Mouse (Mus musculus) MEL (cell line): ENCODE data around the gene Grip1. TPM values are rescaled to one million over a fixed set of nuclear protein-coding genes. Genes with fewer than 3 reads are reported as not detected.

Experiments used
- DNase-seq: peaks from one replicate; pipeline ENCODE4 v3.0.0; 2011; ENCODE audit warnings: low read depth, low spot score
- H3K27ac ChIP-seq: 2 replicates; pipeline ENCODE4 v1.5.1; 2012; ENCODE audit warnings: low read depth, mild to moderate bottlenecking, control low read depth, low read length, moderate library complexity; ENCODE audit not compliant: control insufficient read depth
- H3K27me3 ChIP-seq, 2 experiments: fragments of 150-350 bp in 1 of 2; sonication (generic) in 1 of 2; 2 replicates each; pipeline ENCODE4 v1.6.1; 2012; ENCODE audit warnings: low read length in 2 of 2, mild to moderate bottlenecking in 2 of 2, improper control_type of control experiment in 1 of 2, moderate library complexity in 1 of 2; ENCODE audit not compliant: insufficient read depth in 2 of 2, control insufficient read depth in 1 of 2
- H3K36me3 ChIP-seq, 2 experiments: 2 replicates each; pipeline ENCODE4 v1.6.1; 2012 to 2014; ENCODE audit warnings: low read length in 2 of 2, improper control_type of control experiment in 1 of 2, inconsistent platforms in 1 of 2, mild to moderate bottlenecking in 1 of 2; ENCODE audit not compliant: insufficient read depth in 2 of 2, control insufficient read depth in 1 of 2
- H3K4me1 ChIP-seq, 2 experiments: fragments of 150-350 bp in 1 of 2; sonication (generic) in 1 of 2; 2 replicates each; pipeline ENCODE4 v1.6.1; 2012; ENCODE audit warnings: low read length in 2 of 2, improper control_type of control experiment in 1 of 2, mild to moderate bottlenecking in 1 of 2; ENCODE audit not compliant: insufficient read depth in 2 of 2, control insufficient read depth in 1 of 2
- H3K4me3 ChIP-seq, 2 experiments: fragments of 150-350 bp in 1 of 2; sonication (generic) in 1 of 2; 2 replicates each; pipeline ENCODE4 v1.5.1; 2012; ENCODE audit warnings: low read depth in 2 of 2, low read length in 2 of 2, mild to moderate bottlenecking in 2 of 2, moderate library complexity in 2 of 2, control low read depth in 1 of 2, improper control_type of control experiment in 1 of 2; ENCODE audit not compliant: control insufficient read depth in 1 of 2, insufficient read depth in 1 of 2
- H3K79me2 ChIP-seq: 2 replicates; pipeline ENCODE4 v1.6.1; 2012; ENCODE audit warnings: mild to moderate bottlenecking, low read length, moderate library complexity; ENCODE audit not compliant: control insufficient read depth, poor library complexity, insufficient read depth
- H3K9ac ChIP-seq: 2 replicates; pipeline ENCODE4 v1.6.1; 2012; ENCODE audit warnings: low read depth, mild to moderate bottlenecking, control low read depth, low read length, moderate library complexity; ENCODE audit not compliant: control insufficient read depth, poor library complexity, severe bottlenecking
- H3K9me3 ChIP-seq: fragments of 150-350 bp; sonication (generic); replicated peaks from 2 replicates; pipeline ENCODE4 v1.6.1; 2012; ENCODE audit warnings: mild to moderate bottlenecking, low read length, improper control_type of control experiment, moderate library complexity; ENCODE audit not compliant: insufficient read depth
- CHD1 ChIP-seq: IDR thresholded peaks from 2 replicates; pipeline ENCODE4 v1.6.1; 2012; ENCODE audit warnings: low read depth, mild to moderate bottlenecking, inconsistent platforms, low read length, improper control_type of control experiment
- CTCF ChIP-seq, 3 experiments: IDR thresholded peaks in 2 of 3; conservative IDR thresholded peaks in 1 of 3; 2 replicates each; pipeline ENCODE4 v1.5.1; 2011 to 2012; ENCODE audit warnings: low read length in 3 of 3, low read depth in 2 of 3, mild to moderate bottlenecking in 2 of 3, improper control_type of control experiment in 1 of 3, inconsistent platforms in 1 of 3, mixed read lengths in 1 of 3, moderate library complexity in 1 of 3; ENCODE audit not compliant: control insufficient read depth in 1 of 3, insufficient read depth in 1 of 3, poor library complexity in 1 of 3, severe bottlenecking in 1 of 3
- E2F4 ChIP-seq: IDR thresholded peaks from 2 replicates; pipeline ENCODE4 v1.6.1; 2011; ENCODE audit warnings: low read depth, low read length, improper control_type of control experiment, borderline replicate concordance
- ETS1 ChIP-seq: IDR thresholded peaks from 2 replicates; pipeline ENCODE4 v1.6.1; 2012; ENCODE audit warnings: low read depth, mild to moderate bottlenecking, inconsistent platforms, low read length, improper control_type of control experiment, moderate library complexity
- HCFC1 ChIP-seq: IDR thresholded peaks from 2 replicates; pipeline ENCODE4 v1.6.1; 2012; ENCODE audit warnings: low read depth, mild to moderate bottlenecking, inconsistent platforms, low read length, improper control_type of control experiment, moderate library complexity
- JUND ChIP-seq: IDR thresholded peaks from 2 replicates; pipeline ENCODE4 v1.6.1; 2011; ENCODE audit warnings: low read depth, mild to moderate bottlenecking, improper control_type of control experiment, low read length
- MAZ ChIP-seq: IDR thresholded peaks from 2 replicates; pipeline ENCODE4 v1.6.1; 2012; ENCODE audit warnings: low read depth, mild to moderate bottlenecking, inconsistent platforms, low read length, improper control_type of control experiment
- MEF2A ChIP-seq: IDR thresholded peaks from 2 replicates; pipeline ENCODE4 v1.6.1; 2014; ENCODE audit warnings: low read depth, mild to moderate bottlenecking, inconsistent platforms, low read length, improper control_type of control experiment; ENCODE audit not compliant: poor library complexity, insufficient replicate concordance, severe bottlenecking; ENCODE audit errors: extremely low read depth
- MYB ChIP-seq: IDR thresholded peaks from 2 replicates; pipeline ENCODE4 v1.6.1; 2011; ENCODE audit warnings: mild to moderate bottlenecking, low read depth, low read length, improper control_type of control experiment
- NRF1 ChIP-seq: IDR thresholded peaks from 2 replicates; pipeline ENCODE4 v1.6.1; 2014; ENCODE audit warnings: low read depth, mild to moderate bottlenecking, inconsistent platforms, low read length, improper control_type of control experiment, moderate library complexity; ENCODE audit not compliant: poor library complexity, insufficient read depth, severe bottlenecking
- POLR2AphosphoS5 ChIP-seq: IDR thresholded peaks from 2 replicates; pipeline ENCODE4 v1.6.1; 2012; ENCODE audit warnings: low read depth, borderline replicate concordance, mild to moderate bottlenecking, inconsistent platforms, low read length, moderate library complexity, mixed read lengths
- RAD21 ChIP-seq: IDR thresholded peaks from 2 replicates; pipeline ENCODE4 v1.6.1; 2011; ENCODE audit warnings: mild to moderate bottlenecking, low read depth, low read length, improper control_type of control experiment
- SIN3A ChIP-seq: IDR thresholded peaks from 2 replicates; pipeline ENCODE4 v1.6.1; 2012; ENCODE audit warnings: low read length, improper control_type of control experiment, inconsistent platforms
- TAL1 ChIP-seq: IDR thresholded peaks from 2 replicates; pipeline ENCODE4 v1.6.1; 2012; ENCODE audit warnings: mild to moderate bottlenecking, inconsistent platforms, low read length, moderate library complexity, mixed read lengths
- UBTF ChIP-seq: IDR thresholded peaks from 2 replicates; pipeline ENCODE4 v1.6.1; 2012; ENCODE audit warnings: low read depth, mild to moderate bottlenecking, inconsistent platforms, low read length, improper control_type of control experiment, moderate library complexity, borderline replicate concordance; ENCODE audit not compliant: insufficient read depth
- USF1 ChIP-seq: IDR thresholded peaks from 2 replicates; pipeline ENCODE4 v1.6.1; 2014; ENCODE audit warnings: low read depth, mild to moderate bottlenecking, inconsistent platforms, low read length, improper control_type of control experiment, moderate library complexity
- USF2 ChIP-seq, 2 experiments: IDR thresholded peaks; 2 replicates each; pipeline ENCODE4 v1.6.1; 2011 to 2012; ENCODE audit warnings: improper control_type of control experiment in 2 of 2, low read length in 2 of 2, borderline replicate concordance in 1 of 2, inconsistent platforms in 1 of 2, low read depth in 1 of 2, mild to moderate bottlenecking in 1 of 2; ENCODE audit not compliant: insufficient read depth in 1 of 2
- ZC3H11A ChIP-seq: IDR thresholded peaks from 2 replicates; pipeline ENCODE4 v1.6.1; 2012; ENCODE audit warnings: low read depth, mild to moderate bottlenecking, inconsistent platforms, low read length, improper control_type of control experiment
- ZMIZ1 ChIP-seq: IDR thresholded peaks from 2 replicates; pipeline ENCODE4 v1.6.1; 2012; ENCODE audit warnings: low read depth, mild to moderate bottlenecking, inconsistent platforms, low read length, improper control_type of control experiment, moderate library complexity
- ZNF384 ChIP-seq: IDR thresholded peaks from 2 replicates; pipeline ENCODE4 v1.6.1; 2012; ENCODE audit warnings: low read depth, mild to moderate bottlenecking, inconsistent platforms, low read length, improper control_type of control experiment
- polyA plus RNA-seq, 2 experiments: library from polyadenylated mRNA; stranded (reverse) in 1 of 2; unstranded in 1 of 2; fragments of >175 nt in 1 of 2; fragments of >200 nt in 1 of 2; gene quantifications; 2 replicates each; pipeline versions ENCODE4 v1.2.1 to v1.2.4; 2012; ENCODE audit warnings: low replicate concordance in 2 of 2, low read depth in 1 of 2; ENCODE audit not compliant: insufficient read length in 2 of 2, insufficient read depth in 1 of 2, missing spikeins in 1 of 2
- total RNA-seq: library from RNA; depleted of rRNA; stranded (reverse); fragments of 300-350 nt; gene quantifications from 2 replicates; pipeline ENCODE4 v1.2.3, GENCODE M21; 2012

Gene Grip1
- total and polyA plus RNA-seq, 3 experiments = 0.04 TPM; not detected in 2

DNA sequence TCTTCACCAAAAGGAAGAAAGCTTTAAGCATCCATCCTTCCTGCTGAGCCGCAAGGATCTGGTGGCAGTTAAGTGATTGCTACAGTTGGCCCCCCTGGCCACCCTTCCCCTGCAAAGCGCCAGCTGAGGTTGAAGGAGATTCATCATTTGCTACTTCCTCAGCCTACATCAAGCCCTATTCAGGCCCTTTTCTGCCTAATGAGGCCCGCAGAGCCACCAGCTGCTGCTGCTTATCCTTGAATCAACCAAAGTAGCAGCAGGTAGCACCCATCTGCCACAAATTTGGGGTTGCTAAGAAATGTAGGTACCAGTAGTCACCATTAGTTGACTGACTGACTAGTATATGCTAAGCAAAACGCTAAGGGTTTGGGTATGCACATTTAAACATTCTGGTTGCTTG lies 38.5 kb upstream of the Grip1 start:
- Histone ChIP-seq H3K27me3 (no peaks in the 10 kb centered on the region; a peak in 1 of 4 replicates), H3K27ac (no peak overlapping the region), H3K79me2 (no peaks in the 10 kb centered on the region), H3K9ac (no peak overlapping the region), H3K9me3 (no peaks in the 10 kb centered on the region), H3K36me3 (no peaks in the 10 kb centered on the region), H3K4me1 (no peaks in the 10 kb centered on the region), H3K4me3 (no peak overlapping the region)
- TF ChIP-seq USF2 (IDR thresholded peaks at IDR 0.05; ENCODE audit: borderline replicate concordance in 1 of 2, insufficient read depth in 1 of 2, low read depth in 1 of 2, low read length in 2 of 2) = no peak
- no peak for DNase-seq

DNA sequence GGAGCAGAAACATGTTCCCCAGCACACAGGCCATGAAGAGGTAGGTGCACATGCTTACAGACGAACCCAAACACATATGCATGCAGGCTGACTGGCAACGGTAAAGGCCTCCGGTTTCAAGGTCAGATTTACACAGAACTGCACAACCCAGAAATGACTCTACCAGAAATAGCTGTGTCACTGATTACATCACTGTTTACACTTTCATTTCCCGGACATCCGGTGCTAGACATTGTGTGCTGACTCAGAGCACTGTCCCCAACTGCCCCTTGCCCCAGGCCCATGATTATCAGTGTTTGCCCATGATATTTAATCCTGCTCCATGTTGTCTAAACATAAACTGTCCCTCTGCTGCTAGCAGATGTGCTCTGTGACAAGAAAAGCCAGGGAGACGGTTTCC lies 32.2 kb upstream of the Grip1 start:
- H3K36me3 ChIP-seq = no peaks in the 10 kb centered on the region
- H3K79me2 ChIP-seq = no peaks in the 10 kb centered on the region
- no peaks in the 10 kb centered on the region for H3K4me1 ChIP-seq
- no peak for DNase-seq
- H3K27me3 ChIP-seq = no peaks in the 10 kb centered on the region
- no peaks in the 10 kb centered on the region for H3K9me3 ChIP-seq
- no peak overlapping the region for H3K4me3 ChIP-seq
- TF ChIP-seq SIN3A = no peak
- TF ChIP-seq ZNF384 = no peak
- TF ChIP-seq UBTF = no peak
- TF ChIP-seq NRF1 = no peak
- no peak for TF ChIP-seq ETS1
- TF ChIP-seq MYB = no peak
- TF ChIP-seq E2F4 = no peak
- TF ChIP-seq HCFC1 = no peak
- TF ChIP-seq TAL1 = no peak
- no peak for TF ChIP-seq POLR2AphosphoS5
- no peak for TF ChIP-seq USF1
- TF ChIP-seq, all 39 proteins: peak for 0
- H3K9ac ChIP-seq = no peak overlapping the region
- no peak overlapping the region for H3K27ac ChIP-seq

DNA sequence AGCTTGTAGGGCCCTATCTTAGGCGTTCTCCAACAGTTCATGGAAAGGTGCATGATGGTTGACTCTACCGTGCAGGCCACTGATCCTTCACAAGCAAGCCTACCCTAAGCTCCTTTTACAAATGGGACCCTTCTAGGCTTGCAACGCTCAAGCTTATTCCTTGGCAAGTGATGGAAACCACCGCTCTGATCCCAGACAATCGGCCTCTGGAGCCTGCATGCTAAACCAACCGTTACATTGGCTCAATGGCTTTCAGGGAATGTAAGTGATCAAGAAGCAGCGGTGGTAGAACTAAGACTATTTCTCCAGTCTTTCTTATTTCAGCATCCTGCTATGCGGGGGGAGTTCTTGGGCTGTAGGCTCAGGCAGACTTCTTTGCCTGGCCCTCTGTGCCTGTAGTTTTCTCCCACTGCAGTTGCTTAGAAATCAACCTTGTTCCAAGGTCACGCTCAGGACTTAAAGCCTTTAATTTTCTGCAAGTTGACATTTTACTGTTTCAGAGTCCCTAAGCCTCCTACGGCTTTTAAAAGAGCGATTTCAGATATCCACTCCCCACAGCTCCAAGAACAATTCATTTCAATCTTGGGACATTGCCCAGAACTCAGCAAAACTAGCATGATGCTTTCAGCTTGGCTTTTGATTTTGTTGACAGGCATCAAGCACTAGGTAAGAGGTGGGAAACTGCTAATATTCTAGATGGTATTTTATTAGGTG lies 29.7 kb upstream of the Grip1 start:
- Histone ChIP-seq H3K36me3 (no peaks in the 10 kb centered on the region), H3K9me3 (no peaks in the 10 kb centered on the region), H3K4me3 (no peak overlapping the region)
- TF ChIP-seq ETS1 (no peak), MEF2A (no peak), MYB (no peak), RAD21 (no peak), ZMIZ1 (no peak), CTCF (IDR thresholded peaks at IDR 0.05 in 2 of 3, conservative IDR thresholded peaks at IDR 0.05 in 1 of 3; ENCODE audit: control insufficient read depth in 1 of 3, insufficient read depth in 1 of 3, low read depth in 2 of 3, low read length in 3 of 3, poor library complexity in 1 of 3, severe bottlenecking in 1 of 3) (no peak), POLR2AphosphoS5 (no peak), ZC3H11A (no peak), UBTF (no peak), MAZ (no peak), JUND (no peak), SIN3A (no peak), CHD1 (no peak), TAL1 (no peak), USF2 (IDR thresholded peaks at IDR 0.05; ENCODE audit: borderline replicate concordance in 1 of 2, insufficient read depth in 1 of 2, low read depth in 1 of 2, low read length in 2 of 2) (no peak), NRF1 (no peak)
- TF ChIP-seq, all 39 proteins: peak for 0
- H3K27ac ChIP-seq = no peak overlapping the region
- no peak for DNase-seq
- no peak overlapping the region for H3K9ac ChIP-seq
- no peaks in the 10 kb centered on the region for H3K4me1 ChIP-seq
- H3K79me2 ChIP-seq = no peaks in the 10 kb centered on the region
- H3K27me3 ChIP-seq = no peaks in the 10 kb centered on the region
